Mouse (Mus musculus): ENCODE data around the gene Sdk2. TPM values are rescaled to one million over a fixed set of nuclear protein-coding genes. Genes with fewer than 3 reads are reported as not detected.

Sdk2 gene
- total and polyA plus RNA-seq, 3 experiments: 1.2 to 4.8 (median 1.3) TPM

GRCm38 (mm10) chr11:113972517-113972872, 94.4 kb downstream of the Sdk2 start:
- no peak overlapping the region for H3K4me3 ChIP-seq (replicated peaks in 1 of 3; ENCODE audit: low read depth in 2 of 3, low read length in 2 of 3, poor library complexity in 1 of 3)
- H3K4me1 ChIP-seq (ENCODE audit: control insufficient read depth in 1 of 2, insufficient read depth in 2 of 2): no peaks in the 10 kb centered on the region
- no peak for TF ChIP-seq EP300 (IDR thresholded peaks at IDR 0.05; ENCODE audit: low read length)
- no peak for TF ChIP-seq USF1 (IDR thresholded peaks at IDR 0.05; ENCODE audit: low read depth, low read length)
- no peak for TF ChIP-seq MEF2A (IDR thresholded peaks at IDR 0.05; ENCODE audit: borderline replicate concordance, low read depth, low read length)
- TF ChIP-seq ZNF384 (IDR thresholded peaks at IDR 0.05; ENCODE audit: low read depth, low read length): no peak
- no peak for TF ChIP-seq E2F4 (IDR thresholded peaks at IDR 0.05; ENCODE audit: insufficient replicate concordance, low read depth, low read length)
- no peak for TF ChIP-seq HCFC1 (IDR thresholded peaks at IDR 0.05; ENCODE audit: low read depth, low read length)
- TF ChIP-seq POLR2AphosphoS2 (IDR thresholded peaks at IDR 0.05; ENCODE audit: low read depth, low read length): no peak
- TF ChIP-seq IRF4 (IDR thresholded peaks at IDR 0.05; ENCODE audit: low read depth, low read length): no peak
- no peak for TF ChIP-seq ELF1 (IDR thresholded peaks at IDR 0.05; ENCODE audit: low read depth, low read length)
- no peak for TF ChIP-seq MYC (IDR thresholded peaks at IDR 0.05; ENCODE audit: low read depth, low read length)
- no peak for TF ChIP-seq MAZ (IDR thresholded peaks at IDR 0.05; ENCODE audit: low read depth, low read length)
- no peak for TF ChIP-seq RAD21 (IDR thresholded peaks at IDR 0.05; ENCODE audit: low read depth, low read length)
- no peak for TF ChIP-seq NRF1 (IDR thresholded peaks at IDR 0.05; ENCODE audit: low read depth, low read length)
- no peak for TF ChIP-seq KAT2A (IDR thresholded peaks at IDR 0.05; ENCODE audit: insufficient replicate concordance, low read length)
- TF ChIP-seq SIN3A (IDR thresholded peaks at IDR 0.05; ENCODE audit: low read length): no peak
- no peak for TF ChIP-seq JUND (conservative IDR thresholded peaks at IDR 0.05; ENCODE audit: low read depth, low read length)
- no peak for TF ChIP-seq POLR2A (IDR thresholded peaks at IDR 0.05; ENCODE audit: low read depth, low read length)
- TF ChIP-seq SMC3 (IDR thresholded peaks at IDR 0.05; ENCODE audit: low read depth, low read length): no peak
- TF ChIP-seq ETS1 (conservative IDR thresholded peaks at IDR 0.05; ENCODE audit: low read depth, low read length): no peak
- no peak for TF ChIP-seq MXI1 (IDR thresholded peaks at IDR 0.05; ENCODE audit: low read depth, low read length)
- no peaks in the 10 kb centered on the region for H3K79me2 ChIP-seq (replicated peaks; ENCODE audit: control insufficient read depth, extremely low read depth, insufficient read depth, poor library complexity, severe bottlenecking)
- no peaks in the 10 kb centered on the region for H3K36me3 ChIP-seq (replicated peaks in 1 of 2; ENCODE audit: control insufficient read depth in 1 of 2, insufficient read depth in 1 of 2, low read length in 1 of 2)
- peaks cover 21% of the 10 kb centered on the region for H3K27me3 ChIP-seq (replicated peaks)
- dilution Hi-C loops (cut with MboI; ENCODE audit: extremely low pct_ligation_motif_present, extremely low pct_unique_long_range_greater_than_20kb, low sequenced_read_pairs) (no loop called here), in situ Hi-C loops (cut with MboI; ENCODE audit: low pct_ligation_motif_present, low pct_unique_long_range_greater_than_20kb, low sequenced_read_pairs) (no loop called here)
- H3K9me3 ChIP-seq (replicated peaks; ENCODE audit: low read length): peaks cover 28% of the 10 kb centered on the region
- H3K4me2 ChIP-seq (ENCODE audit: insufficient read depth, low read depth, poor library complexity, severe bottlenecking): no peak overlapping the region
- no peak overlapping the region for H3K9ac ChIP-seq (ENCODE audit: insufficient read depth, low read depth)
- DNase-seq (ENCODE audit: extremely low read depth): no peak
- no peak overlapping the region for H3K27ac ChIP-seq (ENCODE audit: insufficient read depth, low read depth)

- H3K9me3 ChIP-seq (replicated peaks; ENCODE audit: low read length): peaks cover 34% of the 10 kb centered on the region
- TF ChIP-seq CHD1 (IDR thresholded peaks at IDR 0.05; ENCODE audit: low read depth, low read length) (no peak), JUND (conservative IDR thresholded peaks at IDR 0.05; ENCODE audit: low read depth, low read length) (no peak), ELF1 (IDR thresholded peaks at IDR 0.05; ENCODE audit: low read depth, low read length) (no peak), USF1 (IDR thresholded peaks at IDR 0.05; ENCODE audit: low read depth, low read length) (no peak), USF2 (conservative IDR thresholded peaks at IDR 0.05; ENCODE audit: low read depth, low read length) (no peak), PAX5 (IDR thresholded peaks at IDR 0.05; ENCODE audit: low read length) (no peak), E2F4 (IDR thresholded peaks at IDR 0.05; ENCODE audit: insufficient replicate concordance, low read depth, low read length) (no peak), TBP (conservative IDR thresholded peaks at IDR 0.05; ENCODE audit: low read depth, low read length) (no peak), SIN3A (IDR thresholded peaks at IDR 0.05; ENCODE audit: low read length) (no peak), ZMIZ1 (IDR thresholded peaks at IDR 0.05; ENCODE audit: low read depth, low read length) (no peak), MEF2A (IDR thresholded peaks at IDR 0.05; ENCODE audit: borderline replicate concordance, low read depth, low read length) (no peak), MAFK (IDR thresholded peaks at IDR 0.05; ENCODE audit: insufficient replicate concordance, low read length) (no peak), MAX (IDR thresholded peaks at IDR 0.05; ENCODE audit: low read length) (no peak), ZKSCAN1 (IDR thresholded peaks at IDR 0.05; ENCODE audit: borderline replicate concordance, low read depth, low read length) (no peak)
Observed at GRCm38 (mm10) chr11:113971609-113972516, 95.0 kb downstream of the Sdk2 start.

More at GRCm38 (mm10) chr11:113971609-113972516, 95.0 kb downstream of the Sdk2 start:
- Histone ChIP-seq H3K36me3 (replicated peaks in 1 of 2; ENCODE audit: control insufficient read depth in 1 of 2, insufficient read depth in 1 of 2, low read length in 1 of 2) (no peaks in the 10 kb centered on the region), H3K9ac (ENCODE audit: insufficient read depth, low read depth) (no peak overlapping the region), H3K4me3 (replicated peaks in 1 of 3; ENCODE audit: low read depth in 2 of 3, low read length in 2 of 3, poor library complexity in 1 of 3) (no peak overlapping the region), H3K4me1 (ENCODE audit: control insufficient read depth in 1 of 2, insufficient read depth in 2 of 2) (no peaks in the 10 kb centered on the region), H3K27ac (ENCODE audit: insufficient read depth, low read depth) (no peak overlapping the region), H3K4me2 (ENCODE audit: insufficient read depth, low read depth, poor library complexity, severe bottlenecking) (no peak overlapping the region), H3K79me2 (replicated peaks; ENCODE audit: control insufficient read depth, extremely low read depth, insufficient read depth, poor library complexity, severe bottlenecking) (no peaks in the 10 kb centered on the region), H3K27me3 (replicated peaks) (peaks cover 21% of the 10 kb centered on the region)
- in situ Hi-C loops (cut with MboI; ENCODE audit: low pct_ligation_motif_present, low pct_unique_long_range_greater_than_20kb, low sequenced_read_pairs): no loop called here
- no peak for DNase-seq (ENCODE audit: extremely low read depth)
- dilution Hi-C loops (cut with MboI; ENCODE audit: extremely low pct_ligation_motif_present, extremely low pct_unique_long_range_greater_than_20kb, low sequenced_read_pairs): no loop called here

Data from CH12.LX (cell line).